Mouse (Mus musculus) intestine, embryonic 14.5 days (tissue): Measurements from ENCODE around the gene Fbxw7. TPM values are rescaled to one million over a fixed set of nuclear protein-coding genes. Genes with fewer than 3 reads are reported as not detected.

Experiments
- ATAC-seq: fragments of 200-750 bp; cut with Nextera tagmentation; replicated peaks from 2 replicates; pipeline ENCODE4 v1.8.0; 2017; ENCODE audit warnings: low read depth, moderate number of reproducible peaks, moderate TSS enrichment, moderate library complexity; ENCODE audit not compliant: low FRiP score, low TSS enrichment
- DNase-seq: peaks from one replicate; pipeline ENCODE4 v3.0.0-alpha.2; 2018; ENCODE audit warnings: low spot score
- H3K27ac ChIP-seq: fragments of 300-500 bp; sonication (generic); 2 replicates; pipeline ENCODE4 v1.5.1; 2014; ENCODE audit warnings: low read depth, mild to moderate bottlenecking, control low read depth
- H3K27me3 ChIP-seq: fragments of 300-500 bp; sonication (generic); replicated peaks from 2 replicates; pipeline ENCODE4 v1.6.1; 2014; ENCODE audit warnings: low read length, control low read depth; ENCODE audit not compliant: control insufficient read depth, insufficient read depth
- H3K36me3 ChIP-seq: fragments of 300-500 bp; sonication (generic); 2 replicates; pipeline ENCODE4 v1.6.1; 2014; ENCODE audit warnings: low read length, control low read depth; ENCODE audit not compliant: control insufficient read depth, insufficient read depth
- H3K4me1 ChIP-seq: fragments of 300-500 bp; sonication (generic); replicated peaks from 2 replicates; pipeline ENCODE4 v1.6.1; 2014; ENCODE audit warnings: low read length, control low read depth, mixed read lengths; ENCODE audit not compliant: control insufficient read depth, insufficient read depth
- H3K4me2 ChIP-seq: fragments of 300-500 bp; sonication (generic); 2 replicates; pipeline ENCODE4 v1.6.1; 2014; ENCODE audit warnings: low read length
- H3K4me3 ChIP-seq: fragments of 300-500 bp; sonication (generic); 2 replicates; pipeline ENCODE4 v1.5.1; 2014; ENCODE audit warnings: low read depth, low read length, control low read depth, mixed read lengths
- H3K9ac ChIP-seq: fragments of 300-500 bp; sonication (generic); 2 replicates; pipeline ENCODE4 v1.6.1; 2014; ENCODE audit warnings: mild to moderate bottlenecking, low read length
- H3K9me3 ChIP-seq: fragments of 300-500 bp; sonication (generic); 2 replicates; pipeline ENCODE4 v1.6.1; 2016; ENCODE audit warnings: low read length, control low read depth; ENCODE audit not compliant: control insufficient read depth
- WGBS: fragments of 180-500 bp; shearing (Covaris S2); extraction: QIAGEN DNeasy Blood & Tissue Kit; methylation state at CpG from one replicate; pipeline ENCODE4 v1.1.7; 2014; 5-methylcytosine and 5-hydroxymethylcytosine counted together
- polyA plus RNA-seq: library from polyadenylated mRNA; unstranded; fragments of >200 nt; fragmentation: Nextera tagmentation; extraction: Ambion mirVana; gene quantifications from 2 replicates; pipeline ENCODE4 v1.2.1, GENCODE M21; 2014

Gene Fbxw7
- polyA plus RNA-seq, 1 experiment from 2014 or later = 12.7 TPM

DNA sequence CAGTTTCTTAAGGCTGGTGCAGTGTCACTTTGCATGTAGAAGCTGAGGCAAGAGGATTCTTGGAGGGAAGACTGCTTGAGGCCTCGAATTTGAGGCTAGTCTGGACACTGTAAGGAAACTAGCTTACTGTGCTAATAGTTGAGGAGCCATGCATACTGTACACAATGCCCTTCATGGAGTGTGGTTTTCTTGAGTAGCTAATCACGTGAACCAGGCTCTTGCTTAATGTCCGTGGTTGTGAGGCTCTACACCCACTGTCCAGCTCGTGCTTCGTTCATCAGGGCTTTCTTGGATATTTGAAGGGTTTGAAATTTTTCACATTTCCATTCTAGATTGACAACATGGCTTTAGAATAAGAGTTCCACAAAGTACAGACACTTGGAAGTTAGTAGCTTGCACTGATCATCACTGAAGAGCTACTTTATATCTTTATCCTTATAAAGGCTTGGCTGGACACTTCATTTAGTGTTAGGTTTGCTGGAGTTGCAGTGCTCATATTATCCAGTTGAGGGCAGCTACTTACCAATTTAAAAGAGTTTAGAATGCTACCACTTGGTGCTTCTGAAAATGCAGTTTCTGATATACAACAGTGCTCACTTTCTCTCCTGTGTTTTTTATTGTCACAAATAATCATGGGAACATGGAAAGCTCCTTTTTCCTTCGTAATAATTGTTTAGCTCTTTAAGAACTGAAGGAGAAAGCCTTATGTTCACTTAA lies 106.8 kb downstream of the Fbxw7 start:
- WGBS = 72% methylated on average over 6 of the region's 6 CpGs
- ATAC-seq (no peak), DNase-seq (no peak)
- Histone ChIP-seq H3K4me3 (no peak overlapping the region), H3K27me3 (no peaks in the 10 kb centered on the region), H3K27ac (no peak overlapping the region), H3K4me2 (no peak overlapping the region), H3K9ac (no peak overlapping the region), H3K4me1 (0 out of 2 replicates have a peak, but pooled peaks cover 3% of the 10 kb centered on the region), H3K36me3 (no peaks in the 10 kb centered on the region), H3K9me3 (no peaks in the 10 kb centered on the region)

DNA sequence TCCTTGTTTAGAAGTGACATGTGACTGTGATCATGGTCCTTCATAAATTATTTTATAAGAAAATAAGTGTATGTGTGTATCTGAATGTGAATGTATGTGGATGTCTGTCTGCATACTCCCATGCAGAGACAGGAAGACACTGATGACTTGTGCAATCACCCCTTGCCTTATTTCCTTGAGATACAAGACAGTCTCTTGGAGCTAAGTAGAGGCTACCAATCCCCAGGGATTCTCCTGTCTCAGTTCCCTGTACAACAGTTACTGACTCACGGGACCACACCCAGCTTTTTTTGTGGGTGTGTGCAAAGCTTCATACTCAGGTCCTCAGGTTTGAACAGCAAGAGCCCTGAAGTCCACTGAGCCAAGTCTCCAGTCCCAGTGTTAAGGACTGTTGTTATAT lies 108.2 kb downstream of the Fbxw7 start:
- ATAC-seq (no peak), DNase-seq (no peak)
- no peak overlapping the region for H3K4me2 ChIP-seq
- H3K9me3 ChIP-seq = no peaks in the 10 kb centered on the region
- H3K27ac ChIP-seq = no peak overlapping the region
- no peak overlapping the region for H3K9ac ChIP-seq
- no peak overlapping the region for H3K4me3 ChIP-seq
- H3K4me1 ChIP-seq = 0 out of 2 replicates have a peak, but pooled peaks cover 3% of the 10 kb centered on the region
- WGBS = 84% methylated on average over 1 of the region's 1 CpGs
- no peaks in the 10 kb centered on the region for H3K36me3 ChIP-seq
- no peaks in the 10 kb centered on the region for H3K27me3 ChIP-seq

DNA sequence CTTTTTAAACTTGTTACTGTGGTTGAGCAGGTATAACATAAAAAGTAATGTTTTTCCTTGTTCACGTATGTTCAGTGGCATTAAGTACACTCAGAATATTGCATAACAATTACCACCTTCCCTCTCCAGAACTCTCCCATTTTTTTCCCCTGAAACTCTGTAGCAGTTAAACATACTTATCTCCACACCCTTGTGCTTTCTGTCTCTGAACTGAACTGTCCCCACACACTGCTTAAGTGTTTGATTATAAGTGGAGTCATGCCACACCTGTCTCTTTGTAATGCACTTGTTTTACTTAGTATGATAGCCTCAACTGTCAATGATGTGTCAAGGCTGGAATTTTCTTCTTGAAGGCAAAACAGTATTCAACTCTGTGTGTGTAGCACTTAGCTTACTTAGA lies 108.6 kb downstream of the Fbxw7 start:
- 86% methylated on average over 1 of the region's 1 CpGs for WGBS
- Histone ChIP-seq H3K9ac (no peak overlapping the region), H3K4me2 (no peak overlapping the region), H3K4me3 (no peak overlapping the region), H3K27me3 (no peaks in the 10 kb centered on the region), H3K9me3 (no peaks in the 10 kb centered on the region), H3K27ac (no peak overlapping the region), H3K4me1 (0 out of 2 replicates have a peak, but pooled peaks cover 3% of the 10 kb centered on the region), H3K36me3 (no peaks in the 10 kb centered on the region)
- ATAC-seq = no peak
- no peak for DNase-seq

DNA sequence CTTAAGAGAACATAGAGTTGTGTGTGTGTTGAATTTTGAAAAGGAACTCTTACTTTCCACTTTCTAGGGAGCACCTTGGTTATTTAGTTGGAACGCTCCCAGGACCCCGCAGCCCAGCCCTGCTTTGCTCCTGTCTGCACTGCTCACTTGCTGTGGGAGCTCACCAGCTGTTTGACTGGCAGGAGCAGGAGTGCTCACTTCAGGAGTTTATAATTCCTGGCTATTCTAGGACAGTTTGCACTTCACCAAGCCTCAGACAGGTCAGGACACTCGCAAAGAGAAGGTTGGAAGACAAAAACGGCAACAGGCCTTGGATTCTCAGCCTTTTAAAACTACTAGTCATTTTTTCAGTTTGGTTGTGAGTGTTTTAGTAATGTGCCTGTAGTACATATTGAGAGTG lies 110.2 kb downstream of the Fbxw7 start:
- H3K4me2 ChIP-seq = no peak overlapping the region
- ATAC-seq (no peak), DNase-seq (no peak)
- H3K9me3 ChIP-seq = no peaks in the 10 kb centered on the region
- H3K36me3 ChIP-seq = no peaks in the 10 kb centered on the region
- H3K9ac ChIP-seq = no peak overlapping the region
- no peak overlapping the region for H3K27ac ChIP-seq
- no peak overlapping the region for H3K4me3 ChIP-seq
- WGBS = 67% methylated on average over 4 of the region's 4 CpGs
- no peaks in the 10 kb centered on the region for H3K27me3 ChIP-seq
- 0 out of 2 replicates have a peak, but pooled peaks cover 3% of the 10 kb centered on the region for H3K4me1 ChIP-seq

DNA sequence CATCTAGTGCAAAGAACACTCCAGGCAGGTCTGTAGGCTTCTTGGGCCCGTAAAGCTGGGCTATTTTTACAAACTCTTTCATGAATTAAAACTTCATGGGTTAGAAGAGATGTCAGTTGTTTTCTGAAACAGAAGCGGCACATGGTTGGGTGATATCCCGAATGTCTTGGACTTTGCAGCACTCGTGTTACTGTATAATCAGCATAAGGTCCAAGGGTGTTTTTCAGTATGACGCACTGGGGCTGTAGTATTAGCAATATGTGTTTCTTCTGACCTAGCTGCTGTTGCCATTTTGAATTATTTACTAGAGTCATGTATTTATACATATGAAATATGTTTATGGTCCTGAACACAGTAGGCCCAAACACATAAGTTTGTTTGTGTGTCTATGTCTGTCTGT lies 111.1 kb downstream of the Fbxw7 start:
- H3K9me3 ChIP-seq = no peaks in the 10 kb centered on the region
- H3K4me1 ChIP-seq = peaks cover 3% of the 10 kb centered on the region; the same call in 1 of the 2 replicates
- 85% methylated on average over 5 of the region's 5 CpGs for WGBS
- no peaks in the 10 kb centered on the region for H3K36me3 ChIP-seq
- ATAC-seq (no peak), DNase-seq (no peak)
- no peak overlapping the region for H3K4me2 ChIP-seq
- H3K9ac ChIP-seq = no peak overlapping the region
- no peaks in the 10 kb centered on the region for H3K27me3 ChIP-seq
- H3K27ac ChIP-seq = no peak overlapping the region
- no peak overlapping the region for H3K4me3 ChIP-seq

DNA sequence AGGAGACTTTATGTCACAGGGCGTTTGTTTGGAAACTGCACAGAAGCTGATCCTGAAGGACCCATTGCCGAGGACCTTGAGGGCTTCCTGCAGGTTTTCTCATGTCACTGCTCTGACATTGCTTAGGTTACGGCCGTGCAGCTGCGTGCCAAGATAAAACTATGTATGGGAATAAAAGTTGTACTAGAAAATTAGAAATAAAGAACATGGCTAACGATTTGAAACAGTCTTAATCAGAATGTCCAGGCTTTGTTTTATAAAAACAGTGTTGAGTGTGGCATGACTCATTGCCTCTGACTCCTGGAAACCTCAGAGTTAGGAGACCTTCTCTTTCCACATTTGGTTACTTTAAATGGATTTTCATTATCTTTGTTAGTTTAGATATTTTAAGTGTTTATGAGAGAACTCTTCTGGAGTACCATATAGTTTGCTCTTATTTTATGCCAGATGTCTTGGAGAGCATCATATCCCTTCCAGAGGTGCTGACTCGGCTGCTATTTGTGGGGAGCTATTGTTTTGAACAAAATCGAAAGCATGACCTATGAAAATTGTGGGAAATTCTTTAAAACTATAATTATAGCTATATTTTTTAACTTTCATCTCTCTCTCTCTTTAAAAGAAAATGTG lies 112.2 kb downstream of the Fbxw7 start:
- Histone ChIP-seq H3K27me3 (no peaks in the 10 kb centered on the region), H3K4me2 (no peak overlapping the region), H3K4me3 (no peak overlapping the region), H3K4me1 (peaks cover 1% of the 10 kb centered on the region; the same call in 1 of the 2 replicates), H3K36me3 (no peaks in the 10 kb centered on the region), H3K27ac (no peak overlapping the region), H3K9ac (no peak overlapping the region), H3K9me3 (no peaks in the 10 kb centered on the region)
- WGBS = 62% methylated on average over 8 of the region's 8 CpGs
- no peak for DNase-seq
- ATAC-seq = no peak

DNA sequence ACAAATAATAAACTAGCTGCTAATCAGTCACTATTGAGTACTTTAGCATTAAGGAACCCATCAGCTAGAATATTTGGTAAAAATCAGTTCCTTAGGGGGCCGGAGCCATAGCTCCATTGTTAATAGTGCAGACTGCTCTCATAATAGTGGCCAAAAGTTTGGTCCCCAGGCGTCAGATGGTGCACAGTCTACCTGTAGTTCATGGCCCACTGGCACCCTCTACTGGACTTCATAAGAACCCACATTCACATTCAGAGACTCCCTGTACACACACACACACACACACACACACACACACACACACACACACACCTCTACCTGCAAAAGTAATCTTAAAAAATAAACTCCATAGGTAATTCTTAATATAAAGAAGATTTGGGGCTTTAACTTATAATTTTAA lies 112.8 kb downstream of the Fbxw7 start:
- WGBS = 95% methylated on average over 2 of the region's 2 CpGs
- no peak for ATAC-seq
- Histone ChIP-seq H3K9me3 (no peaks in the 10 kb centered on the region), H3K27me3 (no peaks in the 10 kb centered on the region), H3K36me3 (no peaks in the 10 kb centered on the region), H3K27ac (no peak overlapping the region), H3K4me1 (no peaks in the 10 kb centered on the region; the same call in 1 of the 2 replicates), H3K4me3 (no peak overlapping the region), H3K9ac (no peak overlapping the region), H3K4me2 (no peak overlapping the region)
- DNase-seq = no peak

DNA sequence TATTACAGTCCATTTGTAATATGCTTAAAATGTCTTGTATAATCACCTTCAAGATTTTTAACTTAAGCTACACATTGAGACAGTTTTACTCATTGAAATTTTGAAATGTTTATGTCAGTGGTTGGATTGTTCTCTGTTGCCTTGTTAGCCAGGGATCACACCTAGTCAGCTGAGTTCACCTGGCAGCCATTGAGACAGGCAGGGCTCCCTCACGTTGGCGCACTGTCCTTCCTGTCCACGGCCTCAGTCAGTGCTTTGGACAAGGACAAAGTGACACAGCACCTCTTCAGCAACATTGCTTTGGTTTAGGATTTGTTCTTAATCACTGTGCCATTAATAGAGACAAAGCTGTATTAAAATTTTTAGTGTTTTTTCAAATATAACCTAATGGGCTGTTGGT lies 114.1 kb downstream of the Fbxw7 start:
- H3K9ac ChIP-seq = no peak overlapping the region
- no peak for DNase-seq

DNA sequence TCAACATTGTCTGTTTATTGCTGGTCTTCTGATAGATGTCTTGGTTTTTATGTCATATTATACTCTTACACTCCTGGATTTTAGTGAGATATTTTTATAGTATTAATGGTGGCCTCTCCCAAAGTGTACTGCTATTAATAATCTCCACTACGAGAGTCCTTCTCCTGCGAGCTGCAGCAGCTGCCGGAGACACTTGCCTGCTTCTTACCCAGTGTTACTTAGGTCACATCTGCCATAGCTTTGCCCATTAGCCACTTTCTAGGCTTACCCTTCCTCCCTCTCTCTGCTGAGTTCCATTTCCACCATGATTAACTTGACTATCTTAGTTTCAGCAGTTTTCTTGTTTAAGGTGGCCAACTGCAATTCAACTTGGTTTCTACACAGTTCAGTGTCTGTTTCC lies 115.6 kb downstream of the Fbxw7 start:
- 63% methylated on average over 3 of the region's 3 CpGs for WGBS
- no peak for DNase-seq
- H3K36me3 ChIP-seq = no peaks in the 10 kb centered on the region

More for the DNA sequence above, 114.1 kb downstream of the Fbxw7 start:
- no peaks in the 10 kb centered on the region for H3K27me3 ChIP-seq
- H3K27ac ChIP-seq = no peak overlapping the region
- no peak overlapping the region for H3K4me3 ChIP-seq
- ATAC-seq = no peak
- H3K36me3 ChIP-seq = no peaks in the 10 kb centered on the region
- H3K9me3 ChIP-seq = no peaks in the 10 kb centered on the region
- WGBS = 91% methylated on average over 3 of the region's 3 CpGs
- H3K4me2 ChIP-seq = no peak overlapping the region
- no peaks in the 10 kb centered on the region; the same call in 1 of the 2 replicates for H3K4me1 ChIP-seq

More for the DNA sequence above, 115.6 kb downstream of the Fbxw7 start:
- H3K9me3 ChIP-seq = no peaks in the 10 kb centered on the region
- H3K4me1 ChIP-seq = no peaks in the 10 kb centered on the region; the same call in 1 of the 2 replicates
- H3K9ac ChIP-seq = no peak overlapping the region
- H3K27me3 ChIP-seq = no peaks in the 10 kb centered on the region
- no peak for ATAC-seq
- no peak overlapping the region for H3K4me3 ChIP-seq
- H3K4me2 ChIP-seq = no peak overlapping the region
- H3K27ac ChIP-seq = no peak overlapping the region
